Mouse (Mus musculus) retina, adult 2 months (tissue): ENCODE measurements around the gene Kansl1l.

Experiments used
- DNase-seq: peaks from one replicate; pipeline ENCODE4 v3.0.0-alpha.2; 2012; ENCODE audit warnings: low read depth, low spot score

Gene Kansl1l

GRCm38 (mm10) chr1:66817865-66818315 is 528 bp upstream of the Kansl1l start:
- DNase-seq: no peak

GRCm38 (mm10) chr1:66816837-66817452 is 417 bp downstream of the Kansl1l start:
- DNase-seq: peak; percentile 92

DNA sequence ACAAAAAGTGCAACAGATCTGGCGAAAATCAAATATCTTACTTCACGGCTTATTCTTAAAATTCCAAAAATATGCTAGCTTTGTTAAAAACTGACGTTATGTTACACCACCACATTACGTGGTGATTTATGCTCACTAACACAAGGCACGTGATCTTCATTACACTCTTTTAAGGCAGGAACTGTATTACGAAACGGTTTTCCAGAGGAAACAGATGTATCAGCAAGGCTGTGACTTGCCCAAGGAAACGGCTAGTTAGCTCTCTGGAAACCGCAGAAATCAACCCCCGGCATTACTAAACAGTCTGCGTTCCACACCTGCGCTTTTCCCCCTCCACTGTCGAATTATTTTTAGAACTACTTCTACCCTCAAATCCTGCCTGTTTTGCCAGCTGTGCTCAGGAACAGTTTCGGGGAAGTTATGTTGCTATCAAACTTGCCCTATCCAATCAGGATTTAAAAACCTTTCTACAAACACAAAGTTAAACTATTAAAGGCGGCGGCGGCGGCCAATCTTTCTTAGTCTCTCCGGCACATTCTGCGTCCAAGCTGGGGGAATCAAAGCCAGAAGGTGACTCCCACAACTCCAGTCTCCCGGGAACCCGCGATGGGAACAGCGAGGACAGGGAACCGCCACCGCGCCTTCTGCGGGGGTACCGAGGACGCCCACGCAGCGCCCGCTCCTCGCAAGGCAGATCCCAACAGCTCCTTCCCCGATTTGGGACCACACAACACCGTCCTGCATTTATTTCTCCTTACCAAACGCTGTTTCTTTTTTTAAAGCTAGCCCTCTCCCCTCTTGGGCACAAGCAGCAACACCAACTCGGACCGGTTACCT is 1.2 kb downstream of the Kansl1l start:
- DNase-seq: no peak

DNA sequence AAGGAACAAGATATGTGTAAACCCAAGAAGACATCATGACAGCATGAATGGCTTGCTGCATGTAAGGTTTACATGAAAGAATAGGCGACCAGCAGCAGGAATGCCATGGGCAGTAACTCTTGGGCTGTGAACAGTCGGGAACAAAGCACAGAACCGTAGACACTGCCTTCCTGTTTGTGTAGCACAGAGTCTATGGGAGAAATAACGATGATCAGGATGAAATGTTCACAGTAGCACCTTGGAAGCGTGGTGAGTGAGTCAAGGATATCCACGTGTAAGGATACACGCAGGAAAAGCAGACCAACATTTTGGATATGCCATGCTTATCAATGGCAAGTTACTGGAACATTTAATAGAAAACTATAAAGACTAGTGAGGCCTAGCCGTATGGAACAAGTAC is 2.6 kb downstream of the Kansl1l start:
- DNase-seq: no peak

DNA sequence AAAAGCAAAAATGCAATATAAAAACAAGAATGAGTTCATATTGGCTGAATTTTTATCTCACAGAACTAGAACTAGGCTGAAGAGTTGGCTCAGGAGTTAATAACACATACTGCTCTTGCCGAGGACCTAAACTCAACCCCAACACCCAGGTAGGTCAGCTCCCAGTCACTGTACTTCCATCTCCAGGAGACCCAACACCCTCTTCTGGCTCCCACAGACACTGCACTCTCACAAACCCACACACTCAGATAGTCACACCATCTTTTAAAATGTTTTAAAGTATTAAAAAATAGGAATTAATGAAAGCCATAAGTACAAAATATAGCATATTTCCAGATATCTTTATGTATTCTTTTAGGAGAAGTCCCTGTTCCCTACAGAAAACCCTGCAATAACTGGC is 4.2 kb downstream of the Kansl1l start:
- DNase-seq: no peak

DNA sequence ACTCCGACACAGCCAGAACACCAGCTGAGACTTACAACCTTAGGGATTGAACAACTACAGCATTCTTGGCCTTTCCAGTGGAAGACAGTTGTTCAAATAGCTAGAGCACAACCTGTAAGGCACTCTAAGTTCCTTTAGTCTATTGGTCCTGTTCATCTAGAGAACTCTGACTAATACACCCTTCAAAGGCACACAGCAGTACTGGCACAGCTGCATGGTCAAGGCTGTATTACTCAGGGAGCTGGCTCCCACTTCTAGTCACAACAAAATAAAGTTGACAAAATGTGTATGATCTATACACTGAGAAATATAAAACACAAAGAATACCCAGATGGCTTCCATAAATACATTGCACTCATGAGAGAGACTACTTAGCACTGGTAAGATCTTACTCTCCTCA is 10.5 kb downstream of the Kansl1l start:
- DNase-seq: no peak

GRCm38 (mm10) chr1:66805408-66805807 is 12.0 kb downstream of the Kansl1l start:
- DNase-seq: no peak

DNA sequence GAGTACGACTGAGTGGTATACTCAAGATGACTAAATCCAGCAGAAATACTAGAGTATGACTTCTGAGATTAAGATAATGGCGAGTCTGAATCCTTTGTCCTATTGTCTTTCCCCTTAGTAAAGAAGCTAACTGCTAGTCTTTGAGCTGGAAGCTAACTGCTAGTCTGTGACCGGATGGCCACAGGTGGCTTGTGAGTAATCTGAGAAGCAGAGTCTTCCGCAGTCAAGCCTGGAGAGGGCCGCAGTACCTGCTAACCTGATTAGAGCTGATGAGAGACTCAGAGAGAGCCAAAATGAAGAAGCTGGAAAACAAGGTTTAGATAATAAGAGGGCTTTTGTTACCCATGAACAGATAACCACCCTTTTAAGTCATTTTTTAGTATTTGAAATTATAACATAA is 12.7 kb downstream of the Kansl1l start:
- no peak for DNase-seq

GRCm38 (mm10) chr1:66797962-66798361 is 19.4 kb downstream of the Kansl1l start:
- DNase-seq: no peak

DNA sequence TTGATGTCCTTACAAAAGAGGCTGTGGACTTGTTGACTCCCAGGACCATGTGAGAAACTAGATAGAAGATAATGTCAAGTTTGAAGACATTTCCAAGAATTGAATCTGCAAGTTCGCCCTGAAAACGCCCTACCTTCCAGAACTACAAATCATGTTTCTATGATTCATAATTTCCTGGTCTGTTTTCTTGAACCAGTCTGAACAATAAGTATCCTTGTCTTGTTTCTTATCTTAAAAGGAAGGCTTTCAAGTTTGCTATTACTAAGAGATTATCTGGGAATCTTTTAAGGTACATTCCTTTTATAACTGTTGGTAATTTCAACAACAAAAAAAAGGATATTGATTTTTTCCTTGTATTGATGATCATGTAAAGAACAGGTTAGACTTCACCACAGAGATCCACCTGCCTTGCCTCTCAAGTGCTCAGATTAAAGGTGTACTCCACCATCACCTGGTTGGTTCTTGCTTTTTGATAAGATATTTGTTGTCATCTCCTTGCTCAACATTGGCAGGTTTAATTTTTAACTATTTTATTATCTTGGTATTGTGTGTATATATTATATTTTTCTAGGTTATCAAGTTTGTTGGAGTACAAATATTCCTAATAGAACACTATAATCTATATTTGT is 24.4 kb downstream of the Kansl1l start:
- DNase-seq: no peak

DNA sequence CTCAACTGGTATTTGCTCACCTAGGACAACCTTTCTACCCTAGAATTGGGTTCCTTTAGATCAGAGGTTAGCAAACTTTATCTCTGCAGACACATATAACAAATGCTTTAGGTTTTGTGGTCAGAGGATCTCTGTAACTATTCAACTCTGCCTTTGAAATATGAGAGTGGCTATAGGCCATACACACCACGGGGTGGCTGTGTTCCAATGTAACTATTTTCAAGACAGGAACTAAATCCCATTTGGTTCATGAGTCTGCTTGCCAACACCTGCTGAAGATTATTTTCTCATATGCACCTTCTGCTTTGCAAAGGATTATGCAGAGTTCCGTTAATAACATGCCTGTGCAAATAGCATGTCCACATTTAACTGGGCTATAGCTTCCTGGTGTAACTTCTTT is 35.1 kb downstream of the Kansl1l start:
- DNase-seq: no peak

GRCm38 (mm10) chr1:66781027-66781426 is 36.3 kb downstream of the Kansl1l start:
- DNase-seq: no peak

DNA sequence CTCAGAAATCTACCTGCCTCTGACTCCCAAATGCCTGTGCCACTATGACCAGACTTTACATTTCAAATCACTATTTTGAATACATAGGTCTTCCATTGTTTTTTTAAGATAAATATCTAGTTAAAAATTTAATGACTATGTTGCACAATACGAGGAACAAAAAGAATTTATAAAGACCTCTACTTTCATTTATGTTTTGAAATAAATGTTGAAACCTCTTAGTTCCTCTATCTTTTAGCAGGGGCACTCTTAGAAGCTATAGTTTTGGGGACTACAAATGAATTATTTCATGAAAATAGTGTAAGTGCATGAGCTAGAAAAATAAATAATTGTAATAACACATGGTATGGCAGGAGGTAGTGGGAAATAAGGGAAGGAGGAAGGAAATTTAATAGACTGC is 38.6 kb downstream of the Kansl1l start:
- no peak for DNase-seq

DNA sequence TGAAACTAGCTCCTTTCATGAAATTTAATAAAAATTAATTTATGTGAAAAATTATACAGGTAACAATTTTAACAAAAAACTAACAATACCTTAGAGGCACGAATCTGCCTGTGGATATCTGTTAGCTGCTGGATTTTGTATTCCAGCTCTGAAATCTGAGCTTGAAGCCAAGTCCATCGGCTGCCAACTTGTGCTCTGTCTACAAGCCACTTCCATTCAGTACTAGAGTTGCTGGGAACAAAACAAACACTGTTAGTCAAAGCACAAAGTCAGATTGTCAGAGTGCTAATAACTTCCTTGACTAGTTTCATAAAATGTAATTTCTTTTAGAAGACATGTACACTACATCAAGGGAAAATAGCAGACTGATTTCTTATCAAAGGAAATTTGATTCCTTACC is 39.5 kb downstream of the Kansl1l start:
- no peak for DNase-seq

DNA sequence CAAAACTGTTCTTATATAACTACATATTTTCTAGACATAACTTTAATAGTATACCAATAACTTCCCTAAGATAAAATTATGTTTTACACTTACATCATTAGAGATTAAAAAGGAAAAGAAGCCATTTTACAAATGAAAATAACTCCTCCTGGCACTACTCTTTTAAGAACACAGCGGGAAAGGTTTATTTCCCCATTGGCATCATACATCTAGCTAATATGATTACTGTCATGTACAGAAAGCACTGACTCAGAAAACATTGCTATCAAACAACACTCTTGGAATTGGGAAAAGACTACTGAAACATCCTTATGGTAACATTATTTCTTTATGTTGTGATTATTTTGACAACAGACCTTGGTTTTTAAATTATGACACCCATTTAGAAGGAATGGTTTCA is 48.6 kb downstream of the Kansl1l start:
- no peak for DNase-seq

DNA sequence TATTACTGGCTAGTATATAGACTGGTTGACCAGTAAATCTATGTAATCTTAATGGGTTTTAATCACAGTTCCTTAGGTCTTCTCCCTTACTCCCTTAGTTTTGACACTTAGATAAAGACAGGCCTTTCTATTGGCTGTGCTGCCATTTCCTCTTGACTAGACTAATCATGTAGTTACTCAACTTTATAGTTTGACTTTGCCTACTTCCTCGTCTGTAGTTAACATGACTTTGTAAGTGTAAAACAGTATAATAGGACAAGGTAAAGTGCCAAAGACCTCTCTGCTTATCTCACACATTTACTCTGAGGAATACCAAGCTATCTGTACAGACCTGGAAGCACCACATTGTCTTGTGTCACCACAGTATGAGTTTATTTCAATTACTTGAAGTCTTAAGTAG is 86.8 kb downstream of the Kansl1l start:
- no peak for DNase-seq

DNA sequence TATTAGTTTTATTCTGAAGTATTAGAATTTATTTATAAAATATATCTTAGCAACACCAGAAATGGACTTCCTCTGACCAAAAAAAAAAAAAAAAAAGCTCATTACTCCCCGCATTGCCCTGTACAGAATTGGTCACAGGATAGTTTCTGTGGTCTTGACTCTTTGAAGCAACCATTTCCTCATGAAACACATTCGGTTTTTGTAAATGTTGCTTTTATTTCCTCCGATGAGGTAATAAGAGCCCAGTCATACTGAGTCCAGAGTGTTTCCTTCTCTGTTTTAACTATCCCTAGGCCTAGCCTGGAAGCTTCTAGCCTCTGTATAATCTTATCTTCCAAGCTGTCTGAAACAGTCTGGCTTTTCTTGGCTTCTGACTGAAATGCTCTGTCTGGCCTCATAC is 104.5 kb downstream of the Kansl1l start:
- DNase-seq: no peak

GRCm38 (mm10) chr1:66704523-66704922 is 112.8 kb downstream of the Kansl1l start:
- DNase-seq: no peak

- DNase-seq: no peak
Measured at GRCm38 (mm10) chr1:66702623-66703345, 114.6 kb downstream of the Kansl1l start.

GRCm38 (mm10) chr1:66701576-66701940 is 115.8 kb downstream of the Kansl1l start:
- DNase-seq: no peak

GRCm38 (mm10) chr1:66700693-66701575 is 116.4 kb downstream of the Kansl1l start, which contains the start of gene Rpe:
Rpe (plus strand) TSS chr1:66700831.
- DNase-seq: peak; percentile 85
